Mouse (Mus musculus) ovary, postnatal 36 days (tissue): ENCODE results near the gene Arl6ip4.

Experiments used
- DNase-seq: peaks from one replicate; pipeline ENCODE4 v3.0.0; 2022; ENCODE audit warnings: low spot score, mixed read lengths

The Arl6ip4 gene

GRCm38 (mm10) chr5:124115990-124116845, at the start of gene Arl6ip4:
Gene Arl6ip4, plus strand, starts transcription at chr5:124116089.
- peak; percentile 75 for DNase-seq

- DNase-seq: no peak
Measured at GRCm38 (mm10) chr5:124069657-124070056, 46.2 kb upstream of the Arl6ip4 start.

GRCm38 (mm10) chr5:124073682-124074081, 42.2 kb upstream of the Arl6ip4 start:
- DNase-seq: no peak

- DNase-seq: no peak
Measured at GRCm38 (mm10) chr5:124074845-124075307, 41.0 kb upstream of the Arl6ip4 start.

- DNase-seq: no peak
Measured at GRCm38 (mm10) chr5:124075716-124076115, 40.2 kb upstream of the Arl6ip4 start.

- no peak for DNase-seq
Measured at GRCm38 (mm10) chr5:124076559-124076958, 39.3 kb upstream of the Arl6ip4 start.

GRCm38 (mm10) chr5:124077241-124077640, 38.6 kb upstream of the Arl6ip4 start:
- DNase-seq: no peak

- DNase-seq: no peak
Measured at GRCm38 (mm10) chr5:124077856-124078460, 37.9 kb upstream of the Arl6ip4 start.

GRCm38 (mm10) chr5:124078794-124079416, 37.0 kb upstream of the Arl6ip4 start:
- no peak for DNase-seq

GRCm38 (mm10) chr5:124079880-124080279, 36.0 kb upstream of the Arl6ip4 start:
- DNase-seq: no peak

GRCm38 (mm10) chr5:124082447-124082846, 33.4 kb upstream of the Arl6ip4 start:
- DNase-seq: no peak

- no peak for DNase-seq
Measured at GRCm38 (mm10) chr5:124082941-124083688, 32.8 kb upstream of the Arl6ip4 start.

GRCm38 (mm10) chr5:124083850-124084587, 31.9 kb upstream of the Arl6ip4 start:
- peak; percentile 26 for DNase-seq

- peak; percentile 81 for DNase-seq
Measured at GRCm38 (mm10) chr5:124084588-124085173, 31.2 kb upstream of the Arl6ip4 start.

GRCm38 (mm10) chr5:124085513-124085912, 30.4 kb upstream of the Arl6ip4 start:
- DNase-seq: no peak

- DNase-seq: no peak
Measured at GRCm38 (mm10) chr5:124086876-124087275, 29.0 kb upstream of the Arl6ip4 start.

GRCm38 (mm10) chr5:124089868-124090267, 26.0 kb upstream of the Arl6ip4 start:
- DNase-seq: no peak

GRCm38 (mm10) chr5:124091951-124092406, 23.9 kb upstream of the Arl6ip4 start:
- DNase-seq: no peak

- peak; percentile 58 for DNase-seq
Measured at GRCm38 (mm10) chr5:124093120-124093794, 22.6 kb upstream of the Arl6ip4 start.
